Mouse (Mus musculus) stomach, postnatal 0 days (tissue): Measurements from ENCODE around the gene Slc47a2. TPM values are rescaled to one million over a fixed set of nuclear protein-coding genes. Genes with fewer than 3 reads are reported as not detected.

Experiments used
- ATAC-seq: fragments of 200-750 bp; cut with Nextera tagmentation; 2 replicates; pipeline ENCODE4 v1.8.0; 2017; ENCODE audit not compliant: low FRiP score, low TSS enrichment
- DNase-seq: peaks from one replicate; pipeline ENCODE4 v3.0.0-alpha.2; 2016; ENCODE audit warnings: low spot score
- H3K27ac ChIP-seq: fragments of 300-500 bp; sonication (generic); replicated peaks from 2 replicates; pipeline ENCODE4 v1.5.1; 2014; ENCODE audit warnings: mild to moderate bottlenecking, control low read depth
- H3K27me3 ChIP-seq: fragments of 300-500 bp; sonication (generic); 2 replicates; pipeline ENCODE4 v1.6.1; 2014; ENCODE audit warnings: low read length; ENCODE audit not compliant: control insufficient read depth, insufficient read depth
- H3K36me3 ChIP-seq: fragments of 300-500 bp; sonication (generic); 2 replicates; pipeline ENCODE4 v1.6.1; 2014; ENCODE audit warnings: low read length, mixed read lengths; ENCODE audit not compliant: control insufficient read depth, insufficient read depth
- H3K4me1 ChIP-seq: fragments of 300-500 bp; sonication (generic); replicated peaks from 2 replicates; pipeline ENCODE4 v1.6.1; 2014; ENCODE audit warnings: antibody characterized with exemption; ENCODE audit not compliant: control insufficient read depth, insufficient read depth
- H3K4me2 ChIP-seq: fragments of 300-500 bp; sonication (generic); replicated peaks from 2 replicates; pipeline ENCODE4 v1.6.1; 2014; ENCODE audit warnings: low read depth, mild to moderate bottlenecking, control low read depth, moderate library complexity
- H3K4me3 ChIP-seq: fragments of 300-500 bp; sonication (generic); 2 replicates; pipeline ENCODE4 v1.5.1; 2014; ENCODE audit warnings: low read depth, low read length, control low read depth
- H3K9ac ChIP-seq: fragments of 300-500 bp; sonication (generic); 2 replicates; pipeline ENCODE4 v1.6.1; 2014; ENCODE audit warnings: mild to moderate bottlenecking, low read length, control low read depth, mixed read lengths
- H3K9me3 ChIP-seq: fragments of 300-500 bp; sonication (generic); 2 replicates; pipeline ENCODE4 v1.6.1; 2016; ENCODE audit warnings: low read length; ENCODE audit not compliant: control insufficient read depth
- CTCF ChIP-seq: IDR thresholded peaks from 2 replicates; pipeline ENCODE4 v1.5.1; 2016; ENCODE audit warnings: antibody characterized with exemption, low read depth, mild to moderate bottlenecking, moderate library complexity
- EP300 ChIP-seq: optimal IDR thresholded peaks from 2 replicates; pipeline ENCODE3; 2016; ENCODE audit warnings: antibody characterized with exemption
- WGBS: fragments of 180-500 bp; shearing (Covaris S2); extraction: QIAGEN DNeasy Blood & Tissue Kit; methylation state at CpG from one replicate; pipeline ENCODE4 v1.1.7; 2014; 5-methylcytosine and 5-hydroxymethylcytosine counted together
- polyA plus RNA-seq: library from polyadenylated mRNA; unstranded; fragments of >200 nt; fragmentation: Nextera tagmentation; extraction: Ambion mirVana; gene quantifications from 2 replicates; pipeline ENCODE4 v1.2.1, GENCODE M21; 2015

The Slc47a2 gene
- 0.12 and 0.29 TPM in 2 replicates for polyA plus RNA-seq

GRCm38 (mm10) chr11:61342505-61343420 lies at the start of gene Slc47a2:
Gene Slc47a2 (minus strand): TSS chr11:61342860.
- Histone ChIP-seq H3K9ac (peak within 1 kb of the TSS; percentile 57), H3K4me2 (peak within 1 kb of the TSS; percentile 59), H3K4me3 (peak within 1 kb of the TSS; percentile 32), H3K36me3 (no peaks in the 10 kb centered on the region), H3K9me3 (no peaks in the 10 kb centered on the region), H3K27me3 (no peaks in the 10 kb centered on the region), H3K4me1 (no peaks in the 10 kb centered on the region; the same call in 1 of the 2 replicates), H3K27ac (no peak within 1 kb of the TSS)
- peak; percentile 40; the same call in 1 of the 2 replicates for ATAC-seq
- WGBS, result 4% methylated on average over 61 of the region's 61 CpGs
- peak; percentile 35 for DNase-seq
- TF ChIP-seq EP300 (no peak), CTCF (peak; percentile 64)

DNA sequence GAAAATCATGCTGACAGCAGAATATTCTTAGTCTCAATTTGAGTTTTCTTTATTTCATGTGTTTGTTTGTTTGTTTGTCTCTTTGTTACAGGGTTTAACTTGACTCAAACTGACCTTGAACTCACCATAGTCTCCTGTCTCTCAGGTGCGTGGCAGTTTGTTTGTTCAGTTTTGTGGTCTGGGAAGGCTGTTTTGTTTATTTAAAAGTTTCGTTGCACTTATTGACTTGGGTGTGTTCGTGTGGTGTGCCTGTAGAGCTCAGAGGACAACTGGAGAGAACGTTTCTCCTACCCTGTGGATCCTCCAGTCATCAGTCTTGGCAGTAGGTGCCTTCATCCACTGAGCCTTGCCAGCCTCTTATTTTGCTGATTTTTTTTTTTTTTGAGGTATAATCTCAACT lies 46.3 kb upstream of the Slc47a2 start:
- Histone ChIP-seq H3K4me2 (no peak overlapping the region), H3K4me3 (no peak overlapping the region), H3K36me3 (no peaks in the 10 kb centered on the region), H3K27me3 (no peaks in the 10 kb centered on the region), H3K27ac (no peak overlapping the region), H3K9ac (no peak overlapping the region), H3K9me3 (no peaks in the 10 kb centered on the region), H3K4me1 (no peaks in the 10 kb centered on the region)
- ATAC-seq (no peak), DNase-seq (no peak)
- TF ChIP-seq CTCF (no peak), EP300 (no peak)
- WGBS, result 47% methylated on average over 4 of the region's 4 CpGs

DNA sequence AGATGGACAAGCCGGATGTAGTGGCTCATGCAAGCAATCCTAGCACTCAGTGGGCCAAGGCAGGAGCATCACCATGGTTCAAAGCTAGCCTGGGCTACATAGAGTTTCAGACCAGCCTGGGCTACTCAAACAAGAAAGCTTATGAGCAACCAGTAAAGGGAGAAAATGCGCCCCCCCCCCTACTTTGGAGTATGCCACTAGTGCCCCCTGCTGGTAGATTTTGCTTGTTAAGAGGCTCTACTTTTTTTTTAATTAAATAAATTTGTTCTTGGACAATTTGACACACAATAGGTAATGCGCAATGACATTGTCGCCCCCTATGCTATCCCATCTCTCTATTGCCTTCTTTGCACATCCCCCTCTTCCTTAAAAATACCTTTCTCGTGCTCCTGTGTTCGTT lies 45.4 kb upstream of the Slc47a2 start:
- peak; percentile 54 for DNase-seq
- ATAC-seq, result no peak
- no peaks in the 10 kb centered on the region for H3K9me3 ChIP-seq
- H3K36me3 ChIP-seq, result no peaks in the 10 kb centered on the region
- no peaks in the 10 kb centered on the region for H3K27me3 ChIP-seq
- H3K4me3 ChIP-seq, result no peak overlapping the region
- H3K27ac ChIP-seq, result no peak overlapping the region
- H3K9ac ChIP-seq, result no peak overlapping the region
- H3K4me1 ChIP-seq, result no peaks in the 10 kb centered on the region
- H3K4me2 ChIP-seq, result no peak overlapping the region
- TF ChIP-seq CTCF (peak; percentile 77), EP300 (no peak)
- WGBS, result 60% methylated on average over 6 of the region's 6 CpGs

DNA sequence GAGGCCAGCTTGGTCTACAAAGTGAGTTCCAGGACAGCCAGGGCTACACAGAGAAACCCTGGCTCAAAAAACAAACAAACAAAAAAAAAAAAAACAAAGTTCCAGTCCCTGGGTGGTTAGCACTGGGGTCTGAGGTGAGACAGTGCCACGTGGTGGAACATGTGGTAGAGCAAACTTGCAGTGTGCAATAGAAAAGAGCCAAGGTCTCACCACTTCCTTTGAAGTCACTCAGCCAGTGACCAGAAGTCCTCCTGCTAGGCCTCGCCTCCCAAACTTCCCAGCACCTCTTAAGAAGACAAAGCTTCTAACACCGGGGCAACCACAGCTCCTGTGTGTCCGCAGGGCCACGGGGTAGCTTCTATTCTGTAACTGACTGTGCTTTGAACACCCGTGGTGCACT lies 44.6 kb upstream of the Slc47a2 start:
- H3K36me3 ChIP-seq, result no peaks in the 10 kb centered on the region
- ATAC-seq (no peak), DNase-seq (no peak)
- no peak overlapping the region for H3K9ac ChIP-seq
- H3K4me1 ChIP-seq, result no peaks in the 10 kb centered on the region
- TF ChIP-seq EP300, result no peak
- TF ChIP-seq CTCF, result no peak
- no peak overlapping the region for H3K4me2 ChIP-seq
- H3K27ac ChIP-seq, result no peak overlapping the region
- H3K27me3 ChIP-seq, result no peaks in the 10 kb centered on the region
- WGBS, result 68% methylated on average over 6 of the region's 6 CpGs
- no peaks in the 10 kb centered on the region for H3K9me3 ChIP-seq
- no peak overlapping the region for H3K4me3 ChIP-seq

DNA sequence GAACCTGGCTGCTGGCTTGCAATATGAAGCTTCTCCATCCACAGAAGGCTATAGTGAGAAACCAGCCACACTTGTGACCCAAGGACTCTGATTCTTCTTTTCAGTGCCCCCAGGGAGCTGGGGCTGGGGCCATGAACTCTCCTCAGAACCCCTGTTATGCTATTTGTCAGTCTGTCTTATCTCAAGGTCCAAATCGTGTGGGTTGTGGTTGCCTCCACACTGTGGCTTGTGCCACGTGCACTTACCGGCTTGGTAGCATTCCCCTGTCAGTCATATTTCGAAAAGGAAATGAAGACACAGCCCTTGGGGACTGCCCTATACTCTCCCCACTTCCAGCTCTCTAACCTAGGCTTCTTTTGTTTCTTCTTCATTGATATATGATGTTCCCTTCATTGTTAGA lies 43.1 kb upstream of the Slc47a2 start:
- no peak overlapping the region for H3K27ac ChIP-seq
- H3K4me3 ChIP-seq, result no peak overlapping the region
- no peaks in the 10 kb centered on the region for H3K36me3 ChIP-seq
- H3K4me2 ChIP-seq, result no peak overlapping the region
- H3K4me1 ChIP-seq, result no peaks in the 10 kb centered on the region
- DNase-seq (no peak), ATAC-seq (no peak)
- WGBS, result 63% methylated on average over 4 of the region's 4 CpGs
- H3K9me3 ChIP-seq, result no peaks in the 10 kb centered on the region
- TF ChIP-seq CTCF (no peak), EP300 (no peak)
- no peak overlapping the region for H3K9ac ChIP-seq
- no peaks in the 10 kb centered on the region for H3K27me3 ChIP-seq

DNA sequence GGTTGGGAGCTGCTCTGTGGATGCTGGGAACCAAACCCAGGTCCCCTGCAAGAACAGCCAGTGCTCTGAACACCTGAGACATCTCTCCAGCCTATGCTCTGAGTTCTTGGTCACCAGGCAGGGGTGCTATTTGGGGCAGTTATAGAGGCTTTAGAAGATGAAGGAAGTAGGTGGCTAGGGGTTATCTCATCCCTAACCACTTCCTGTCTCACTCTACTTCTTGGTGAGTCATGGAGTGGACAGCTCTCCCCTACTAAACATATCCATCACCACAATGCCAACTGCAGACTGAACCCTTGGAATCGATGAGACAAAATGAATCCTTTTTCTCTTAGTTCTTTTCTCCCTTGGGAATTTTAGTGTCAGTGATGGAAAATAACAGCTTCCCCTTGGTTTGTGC lies 38.6 kb upstream of the Slc47a2 start:
- TF ChIP-seq CTCF, result no peak
- no peak for TF ChIP-seq EP300
- H3K36me3 ChIP-seq, result no peaks in the 10 kb centered on the region
- H3K27me3 ChIP-seq, result peaks cover 3% of the 10 kb centered on the region; the same call in 1 of the 2 replicates
- DNase-seq, result no peak
- H3K4me3 ChIP-seq, result no peak overlapping the region
- ATAC-seq, result no peak
- H3K9me3 ChIP-seq, result no peaks in the 10 kb centered on the region
- WGBS, result 92% methylated on average over 1 of the region's 1 CpGs
- no peak overlapping the region for H3K9ac ChIP-seq
- H3K27ac ChIP-seq, result no peak overlapping the region
- H3K4me1 ChIP-seq, result no peaks in the 10 kb centered on the region
- no peak overlapping the region for H3K4me2 ChIP-seq
